Mouse (Mus musculus): ENCODE measurements at regions not wholly inside any gene's neighbourhood (a gene's known extent, or its start where the extent isn't known, plus 50 kb on each side); places are given as distances from the start of the nearest gene placed in this dataset.

- no peak overlapping the region for H3K4me3 ChIP-seq
- TF ChIP-seq CTCF (IDR thresholded peaks at IDR 0.05), result no peak
- no peak overlapping the region for H3K27ac ChIP-seq
- intact Hi-C loops (cut with DNase I), result loop anchor here (10.0 kb wide), 2 partner anchors 176 to 324 kb away; partner anchors contain the start of gene Jarid2
- DNase-seq, result no peak
Observed at GRCm38 (mm10) chr13:44548880-44549279, 180.4 kb upstream of the Jarid2 start.

GRCm38 (mm10) chr13:44553363-44553762 is 175.9 kb upstream of the Jarid2 start:
- intact Hi-C loops (cut with DNase I), result no loop called here
- DNase-seq, result no peak
- H3K27ac ChIP-seq, result no peak overlapping the region
- H3K4me3 ChIP-seq, result no peak overlapping the region
- TF ChIP-seq CTCF (IDR thresholded peaks at IDR 0.05), result no peak

- Histone ChIP-seq H3K4me3 (no peak overlapping the region), H3K27ac (no peak overlapping the region)
- DNase-seq, result no peak
- TF ChIP-seq CTCF (IDR thresholded peaks at IDR 0.05), result no peak
- intact Hi-C loops (cut with DNase I), result no loop called here
Observed at GRCm38 (mm10) chr13:44554686-44555463, 174.4 kb upstream of the Jarid2 start.

GRCm38 (mm10) chr13:44555979-44556378 is 173.3 kb upstream of the Jarid2 start:
- H3K4me3 ChIP-seq, result no peak overlapping the region
- TF ChIP-seq CTCF (IDR thresholded peaks at IDR 0.05), result no peak
- DNase-seq, result no peak
- H3K27ac ChIP-seq, result no peak overlapping the region
- intact Hi-C loops (cut with DNase I), result no loop called here

GRCm38 (mm10) chr13:44558051-44558450 is 171.2 kb upstream of the Jarid2 start:
- H3K27ac ChIP-seq, result no peak overlapping the region
- intact Hi-C loops (cut with DNase I), result no loop called here
- H3K4me3 ChIP-seq, result no peak overlapping the region
- no peak for TF ChIP-seq CTCF (IDR thresholded peaks at IDR 0.05)
- no peak for DNase-seq

- intact Hi-C loops (cut with DNase I), result no loop called here
- no peak for DNase-seq
- TF ChIP-seq CTCF (IDR thresholded peaks at IDR 0.05), result no peak
- Histone ChIP-seq H3K27ac (no peak overlapping the region), H3K4me3 (no peak overlapping the region)
Observed at GRCm38 (mm10) chr13:44558491-44559177, 170.6 kb upstream of the Jarid2 start.

GRCm38 (mm10) chr13:44559178-44559565 is 170.1 kb upstream of the Jarid2 start:
- intact Hi-C loops (cut with DNase I), result no loop called here

GRCm38 (mm10) chr13:44559706-44560105 is 169.6 kb upstream of the Jarid2 start:
- intact Hi-C loops (cut with DNase I), result no loop called here
- H3K4me3 ChIP-seq, result no peak overlapping the region
- no peak for TF ChIP-seq CTCF (IDR thresholded peaks at IDR 0.05)
- no peak for DNase-seq
- no peak overlapping the region for H3K27ac ChIP-seq

More at GRCm38 (mm10) chr13:44559178-44559565, 170.1 kb upstream of the Jarid2 start:
- Histone ChIP-seq H3K4me3 (no peak overlapping the region), H3K27ac (no peak overlapping the region)
- DNase-seq, result no peak
- no peak for TF ChIP-seq CTCF (IDR thresholded peaks at IDR 0.05)

- no peak for TF ChIP-seq CTCF (IDR thresholded peaks at IDR 0.05)
- no peak for DNase-seq
- Histone ChIP-seq H3K4me3 (no peak overlapping the region), H3K27ac (no peak overlapping the region)
- intact Hi-C loops (cut with DNase I), result no loop called here
Observed at GRCm38 (mm10) chr13:44564705-44565104, 164.6 kb upstream of the Jarid2 start.

GRCm38 (mm10) chr13:44567696-44568095 is 161.6 kb upstream of the Jarid2 start:
- H3K27ac ChIP-seq, result no peak overlapping the region
- TF ChIP-seq CTCF (IDR thresholded peaks at IDR 0.05), result no peak
- DNase-seq, result no peak
- no peak overlapping the region for H3K4me3 ChIP-seq
- intact Hi-C loops (cut with DNase I), result no loop called here

- H3K27ac ChIP-seq, result peak overlapping the region; percentile 20
- intact Hi-C loops (cut with DNase I), result no loop called here
- TF ChIP-seq CTCF (IDR thresholded peaks at IDR 0.05), result no peak
- H3K4me3 ChIP-seq, result no peak overlapping the region
- DNase-seq, result no peak
Observed at GRCm38 (mm10) chr13:44569241-44569778, 160.0 kb upstream of the Jarid2 start.

- intact Hi-C loops (cut with DNase I), result no loop called here
- no peak for DNase-seq
- H3K27ac ChIP-seq, result no peak overlapping the region
- H3K4me3 ChIP-seq, result no peak overlapping the region
- TF ChIP-seq CTCF (IDR thresholded peaks at IDR 0.05), result no peak
Observed at GRCm38 (mm10) chr13:44573463-44573862, 155.8 kb upstream of the Jarid2 start.

- no peak overlapping the region for H3K4me3 ChIP-seq
- no peak for DNase-seq
- TF ChIP-seq CTCF (IDR thresholded peaks at IDR 0.05), result no peak
- no peak overlapping the region for H3K27ac ChIP-seq
- intact Hi-C loops (cut with DNase I), result no loop called here
Observed at GRCm38 (mm10) chr13:44579215-44579614, 150.1 kb upstream of the Jarid2 start.
